In the genomic region with DNA sequence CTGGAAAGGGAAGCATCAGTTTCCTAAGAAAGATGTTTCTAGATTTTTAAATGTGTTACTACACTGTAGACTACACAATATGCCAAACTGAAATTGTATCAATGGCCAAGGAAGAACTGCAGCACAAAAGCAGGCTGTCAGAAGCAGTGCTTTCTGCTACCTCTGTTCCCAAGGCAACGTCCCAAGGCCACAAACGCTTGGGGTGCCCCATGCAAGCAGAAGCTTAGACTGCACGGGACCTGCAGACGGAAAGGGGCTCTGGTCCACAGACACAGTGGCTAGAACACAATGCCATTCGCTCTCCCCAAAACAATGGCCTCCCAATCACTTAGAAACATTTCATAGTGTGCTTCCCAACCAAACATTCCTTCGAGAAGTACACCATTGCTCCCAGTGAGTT, we compare ENCODE assay signal across 19 mouse cellular contexts. TPM values are rescaled to one million over a fixed set of nuclear protein-coding genes. Genes with fewer than 3 reads are reported as not detected.
DNase-seq lines count a peak whose midpoint lies in the region; ATAC-seq lines count a peak whose summit lies in the region.
"Had no signal": no experiment of that assay in that cellular context is flagged by ENCODE, and none has a peak within 500 bp of the region (broad histone marks: within the 10 kb centered on the region; RNA-seq: fewer than 3 reads in every experiment).

No protein-coding gene starts in this region.

- ATAC-seq in forebrain, embryonic 15.5 days (replicated peaks), result no peak; the same call in 1 of the 2 replicates
- ATAC-seq in midbrain, embryonic 13.5 days, result peak; percentile 90
- ATAC-seq: intestine, embryonic 15.5 days; Patski had no signal

- no peak overlapping the region for H3K4me2 ChIP-seq in forebrain, embryonic 15.5 days (replicated peaks)
- H3K4me2 ChIP-seq in midbrain, embryonic 13.5 days (replicated peaks), result no peak overlapping the region
- H3K4me2 ChIP-seq: intestine, embryonic 15.5 days; liver, embryonic 11.5 days; lung, embryonic 14.5 days had no signal

- H3K36me3 ChIP-seq in forebrain, embryonic 10.5 days (replicated peaks), result no peaks in the 10 kb centered on the region
- H3K36me3 ChIP-seq in forebrain, embryonic 15.5 days, result no peaks in the 10 kb centered on the region
- H3K36me3 ChIP-seq in hindbrain, embryonic 10.5 days, result peaks cover 6% of the 10 kb centered on the region; the same call in 1 of the 2 replicates
- H3K36me3 ChIP-seq in midbrain, embryonic 13.5 days, result no peaks in the 10 kb centered on the region
- H3K36me3 ChIP-seq: intestine, embryonic 15.5 days had no signal

- WGBS in forebrain, embryonic 10.5 days, result 53% methylated on average over 6 of the region's 6 CpGs
- WGBS in forebrain, embryonic 15.5 days, result 30% methylated on average over 6 of the region's 6 CpGs
- WGBS in hindbrain, embryonic 10.5 days, result 43% methylated on average over 6 of the region's 6 CpGs
- WGBS in midbrain, embryonic 13.5 days, result 11% methylated on average over 6 of the region's 6 CpGs

- no peak overlapping the region for H3K4me3 ChIP-seq in forebrain, embryonic 10.5 days
- no peak overlapping the region for H3K4me3 ChIP-seq in forebrain, embryonic 15.5 days
- no peak overlapping the region for H3K4me3 ChIP-seq in hindbrain, embryonic 10.5 days
- H3K4me3 ChIP-seq in midbrain, embryonic 13.5 days (replicated peaks), result no peak overlapping the region
- H3K4me3 ChIP-seq: intestine, embryonic 15.5 days; myocyte had no signal

- no peak for DNase-seq in forebrain, embryonic 10.5 days (ENCODE audit: extremely low spot score, low spot score)
- peak; percentile 65 for DNase-seq in adrenal gland, postnatal 36 days
- DNase-seq in hindbrain, embryonic 10.5 days (ENCODE audit: low spot score), result peak; percentile 50
- DNase-seq in left cerebral cortex, postnatal 25 days (ENCODE audit: low spot score in 2 of 2), result no peak
- no peak for DNase-seq in frontal cortex, adult 2 months (ENCODE audit: extremely low spot score in 1 of 2, low spot score in 1 of 2)
- no peak for DNase-seq in urinary bladder, postnatal 4 days (ENCODE audit: low spot score in 2 of 2)
- DNase-seq: B cell, adult 2 months; cerebellum, postnatal 25 days; gastrocnemius, postnatal 10 days; lung, embryonic 14.5 days; right cerebral cortex, postnatal 4 days; thymus, adult 18-20 months had no signal

- H3K27me3 ChIP-seq in forebrain, embryonic 10.5 days (ENCODE audit: poor library complexity, severe bottlenecking), result no peaks in the 10 kb centered on the region
- no peaks in the 10 kb centered on the region for H3K27me3 ChIP-seq in forebrain, embryonic 15.5 days
- no peaks in the 10 kb centered on the region for H3K27me3 ChIP-seq in hindbrain, embryonic 10.5 days (ENCODE audit: insufficient read depth, poor library complexity, severe bottlenecking)
- no peaks in the 10 kb centered on the region for H3K27me3 ChIP-seq in midbrain, embryonic 13.5 days
- H3K27me3 ChIP-seq: intestine, embryonic 15.5 days; Patski had no signal

- H3K27ac ChIP-seq in forebrain, embryonic 10.5 days, result peak overlapping the region; percentile 49; the same call in 1 of the 2 replicates
- no peak overlapping the region for H3K27ac ChIP-seq in forebrain, embryonic 15.5 days (replicated peaks)
- peak overlapping the region; percentile 8; the same call in 1 of the 2 replicates for H3K27ac ChIP-seq in hindbrain, embryonic 10.5 days
- H3K27ac ChIP-seq in midbrain, embryonic 13.5 days, result peak overlapping the region; percentile 60
- H3K27ac ChIP-seq: intestine, embryonic 15.5 days; kidney, postnatal 0 days had no signal

- H3K9me3 ChIP-seq in forebrain, embryonic 10.5 days, result no peaks in the 10 kb centered on the region; the same call in 1 of the 2 replicates
- no peaks in the 10 kb centered on the region for H3K9me3 ChIP-seq in forebrain, embryonic 15.5 days
- no peaks in the 10 kb centered on the region for H3K9me3 ChIP-seq in hindbrain, embryonic 10.5 days
- H3K9me3 ChIP-seq in midbrain, embryonic 13.5 days, result 0 out of 2 replicates have a peak, but pooled peaks cover under 1% of the 10 kb centered on the region
- H3K9me3 ChIP-seq: intestine, embryonic 15.5 days had no signal

- intact Hi-C loops in left cerebral cortex, postnatal 25 days (cut with DNase I), result no loop called here

- H3K4me1 ChIP-seq in forebrain, embryonic 10.5 days, result peaks cover 20% of the 10 kb centered on the region
- H3K4me1 ChIP-seq in forebrain, embryonic 15.5 days, result 0 out of 2 replicates have a peak, but pooled peaks cover 8% of the 10 kb centered on the region
- H3K4me1 ChIP-seq in hindbrain, embryonic 10.5 days (replicated peaks), result peaks cover 30% of the 10 kb centered on the region
- H3K4me1 ChIP-seq in midbrain, embryonic 13.5 days (replicated peaks), result peaks cover 23% of the 10 kb centered on the region

- H3K9ac ChIP-seq in forebrain, embryonic 15.5 days (replicated peaks), result no peak overlapping the region
- no peak overlapping the region for H3K9ac ChIP-seq in midbrain, embryonic 13.5 days (replicated peaks)
- H3K9ac ChIP-seq: intestine, embryonic 15.5 days; lung, embryonic 14.5 days had no signal

RNA-seq across cellular contexts. Expression of a gene that starts 59.4 kb away (rescaled TPM):
- 14.2 and 15.4 TPM in 2 replicates for polyA plus RNA-seq in forebrain, embryonic 10.5 days (2016; fragmentation: Nextera tagmentation; extraction: Ambion mirVana)
- 41.2 TPM in 2 replicates for polyA plus RNA-seq in forebrain, embryonic 15.5 days (2015; fragmentation: Nextera tagmentation; extraction: Ambion mirVana)
- 10 to 100 TPM; 51.0 to 92.3 TPM for total RNA-seq in adrenal gland, postnatal 36 days (2021)
- polyA plus RNA-seq in hindbrain, embryonic 10.5 days (2016; fragmentation: Nextera tagmentation; extraction: Ambion mirVana), result 21.4 and 27.7 TPM in 2 replicates
- 37.6 and 41.1 TPM in 2 replicates for polyA plus RNA-seq in midbrain, embryonic 13.5 days (2015; fragmentation: Nextera tagmentation; extraction: Ambion mirVana)
- 10 to 100 TPM; 75.9 to 85.4 TPM for total RNA-seq in left cerebral cortex, postnatal 25 days (2021)
- 25.1 and 26.6 TPM in 2 replicates for polyA plus RNA-seq in frontal cortex, adult 2 months (2012; rRNA removed)

Comparison
In these comparisons a context has a peak if more than half of its experiments do, and no peak if none do; other contexts are left out.
1. DNase-seq: peak in adrenal gland, postnatal 36 days (2 of 2) and hindbrain, embryonic 10.5 days (single experiment); none in forebrain, embryonic 10.5 days (single experiment), left cerebral cortex, postnatal 25 days (0 of 2), frontal cortex, adult 2 months (0 of 2) and urinary bladder, postnatal 4 days (0 of 2).